18 mouse cellular contexts compared by ENCODE assay signal in genomic region chr3:34868698-34869409, GRCm38 (mm10).
DNase-seq lines count a peak whose midpoint lies in the region; ATAC-seq and TF ChIP-seq lines count a peak whose summit lies in the region.
"Had no signal": no experiment of that assay in that cellular context is flagged by ENCODE, and none has a peak within 500 bp of the region (broad histone marks: within the 10 kb centered on the region; RNA-seq: fewer than 3 reads in every experiment).

No protein-coding gene starts in this region.

- peak; percentile 15 to 20 for DNase-seq in layer of hippocampus, postnatal 10 days (ENCODE audit: low spot score in 2 of 2)
- no peak for DNase-seq in layer of hippocampus, adult 2 months (ENCODE audit: low spot score in 2 of 2)
- peak; percentile 35 for DNase-seq in forelimb bud, embryonic 11.5 days (ENCODE audit: low read depth, low spot score)
- no peak for DNase-seq in natural killer cell, adult 2 months (ENCODE audit: low spot score in 2 of 2)
- DNase-seq in left cerebral cortex, postnatal 36 days (ENCODE audit: low spot score in 2 of 2) = no peak
- DNase-seq in left cerebral cortex, adult 18-20 months (ENCODE audit: low spot score in 2 of 2) = no peak
- DNase-seq: adrenal gland, adult 2 months; layer of hippocampus, adult 9-11 months; liver, embryonic 13.5 days; lung, postnatal 4 days; right cerebral cortex, postnatal 4 days; thymus, adult 18-20 months had no signal

- no peak for TF ChIP-seq CTCF in layer of hippocampus, adult 2 months (conservative IDR thresholded peaks at IDR 0.05)

- no peak overlapping the region for H3K27ac ChIP-seq in layer of hippocampus, adult 2 months
- H3K27ac ChIP-seq in embryonic facial prominence, embryonic 13.5 days = no peak overlapping the region
- no peak overlapping the region for H3K27ac ChIP-seq in midbrain, embryonic 16.5 days (ENCODE audit: low read length)
- H3K27ac ChIP-seq: embryonic facial prominence, embryonic 12.5 days; heart, embryonic 13.5 days; liver, embryonic 13.5 days had no signal

- intact Hi-C loops in left cerebral cortex, postnatal 36 days (cut with DNase I) = no loop called here

- WGBS in embryonic facial prominence, embryonic 13.5 days = 43% methylated on average over 16 of the region's 16 CpGs
- 41% methylated on average over 16 of the region's 16 CpGs for WGBS in midbrain, embryonic 16.5 days

- no peak overlapping the region for H3K9ac ChIP-seq in embryonic facial prominence, embryonic 13.5 days
- no peak overlapping the region; the same call in 1 of the 2 replicates for H3K9ac ChIP-seq in midbrain, embryonic 16.5 days (ENCODE audit: low read depth, low read length)
- H3K9ac ChIP-seq: embryonic facial prominence, embryonic 12.5 days; heart, embryonic 13.5 days; liver, embryonic 13.5 days had no signal

- H3K4me2 ChIP-seq in embryonic facial prominence, embryonic 13.5 days = no peak overlapping the region
- H3K4me2 ChIP-seq in midbrain, embryonic 16.5 days (ENCODE audit: low read length) = no peak overlapping the region
- H3K4me2 ChIP-seq: embryonic facial prominence, embryonic 12.5 days; heart, embryonic 13.5 days; liver, embryonic 13.5 days had no signal

- ATAC-seq in embryonic facial prominence, embryonic 13.5 days (ENCODE audit: insufficient number of reproducible peaks, insufficient read depth, low FRiP score, low TSS enrichment, low read depth) = peak; percentile 29; the same call in 1 of the 2 replicates
- 0 out of 2 replicates have a peak, but pooled peaks have one; percentile 44 for ATAC-seq in midbrain, embryonic 16.5 days
- ATAC-seq: CD4-positive, CD25-positive, alpha-beta regulatory T cell, adult 4 months; inflammation-experienced regulatory T-cells, adult 6 months had no signal

- no peak overlapping the region for H3K4me3 ChIP-seq in layer of hippocampus, adult 2 months
- H3K4me3 ChIP-seq in embryonic facial prominence, embryonic 13.5 days = no peak overlapping the region
- no peak overlapping the region for H3K4me3 ChIP-seq in midbrain, embryonic 16.5 days (ENCODE audit: low read depth, low read length)
- H3K4me3 ChIP-seq: embryonic facial prominence, embryonic 12.5 days; heart, embryonic 13.5 days; liver, embryonic 13.5 days had no signal

- H3K9me3 ChIP-seq in embryonic facial prominence, embryonic 13.5 days = no peaks in the 10 kb centered on the region
- H3K9me3 ChIP-seq in midbrain, embryonic 16.5 days (replicated peaks; ENCODE audit: control insufficient read depth, low read length, poor library complexity, severe bottlenecking) = no peaks in the 10 kb centered on the region
- H3K9me3 ChIP-seq: embryonic facial prominence, embryonic 12.5 days; liver, embryonic 13.5 days had no signal

- H3K27me3 ChIP-seq in embryonic facial prominence, embryonic 13.5 days = 0 out of 2 replicates have a peak, but pooled peaks cover 2% of the 10 kb centered on the region
- no peaks in the 10 kb centered on the region for H3K27me3 ChIP-seq in midbrain, embryonic 16.5 days (ENCODE audit: control insufficient read depth, insufficient read depth, low read depth, low read length)
- H3K27me3 ChIP-seq: embryonic facial prominence, embryonic 12.5 days; heart, embryonic 13.5 days; liver, embryonic 13.5 days had no signal

- no peaks in the 10 kb centered on the region for H3K36me3 ChIP-seq in embryonic facial prominence, embryonic 13.5 days
- no peaks in the 10 kb centered on the region for H3K36me3 ChIP-seq in midbrain, embryonic 16.5 days (ENCODE audit: control insufficient read depth, insufficient read depth, low read length)
- H3K36me3 ChIP-seq: embryonic facial prominence, embryonic 12.5 days; heart, embryonic 13.5 days; liver, embryonic 13.5 days had no signal

- H3K4me1 ChIP-seq in embryonic facial prominence, embryonic 13.5 days = 0 out of 2 replicates have a peak, but pooled peaks cover 2% of the 10 kb centered on the region
- H3K4me1 ChIP-seq in midbrain, embryonic 16.5 days (ENCODE audit: control insufficient read depth, insufficient read depth, low read length) = peaks cover 10% of the 10 kb centered on the region
- H3K4me1 ChIP-seq: liver, embryonic 13.5 days had no signal

Comparison
In these comparisons a context has a peak if more than half of its experiments do, and no peak if none do; other contexts are left out.
1. DNase-seq: peak in layer of hippocampus, postnatal 10 days (2 of 2) and forelimb bud, embryonic 11.5 days (single experiment); none in layer of hippocampus, adult 2 months (0 of 2), natural killer cell, adult 2 months (0 of 2), left cerebral cortex, postnatal 36 days (0 of 2) and left cerebral cortex, adult 18-20 months (0 of 2).